Mouse (Mus musculus) liver, adult (tissue): ENCODE results near the gene Thada.
A peak's percentile ranks its signal among the peaks of the same experiment; 100 is the strongest.

Experiments
- GATA4 ChIP-seq: IDR thresholded peaks from 2 replicates; pipeline ENCODE4 v1.6.1; 2014; ENCODE audit warnings: mild to moderate bottlenecking, low read length; ENCODE audit not compliant: insufficient replicate concordance

Gene Thada

DNA sequence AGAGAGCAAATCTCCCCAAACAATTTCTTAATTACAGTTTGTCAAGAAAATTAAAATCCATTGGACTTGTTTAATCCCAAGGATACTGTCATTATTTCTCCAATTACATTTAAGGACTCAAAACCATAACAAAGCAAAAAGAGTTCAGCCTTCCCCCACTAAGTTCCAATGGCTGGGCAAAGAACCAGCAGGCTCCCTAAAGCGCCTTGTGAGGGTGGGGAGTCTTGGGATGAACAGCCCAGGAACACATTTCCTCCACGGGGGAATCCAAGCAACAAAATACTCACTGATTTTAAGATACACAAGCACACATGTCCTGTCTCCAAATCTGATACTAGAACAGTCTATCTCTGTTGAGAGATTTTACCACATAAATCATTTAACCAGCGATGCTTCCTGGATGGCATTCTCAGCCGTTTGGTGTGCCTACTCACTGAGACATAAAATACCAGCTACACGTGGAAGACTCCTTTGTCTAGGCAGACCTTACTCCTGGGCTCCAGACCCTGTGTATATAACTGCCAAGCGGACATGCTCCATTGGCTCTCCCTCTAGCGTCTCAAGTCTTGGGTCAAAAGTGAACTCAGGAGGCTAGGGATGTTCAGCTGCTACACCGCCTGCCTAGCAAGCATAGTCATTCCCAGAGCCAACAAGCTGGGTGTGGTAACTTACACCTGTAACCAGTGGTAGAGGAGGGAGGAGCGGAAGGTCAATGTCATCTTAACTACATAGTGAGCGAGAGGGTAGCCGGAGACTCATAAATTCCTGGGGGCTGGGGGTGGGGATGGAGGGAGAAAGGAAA is 97.6 kb downstream of the Thada start:
- no peak for TF ChIP-seq GATA4

DNA sequence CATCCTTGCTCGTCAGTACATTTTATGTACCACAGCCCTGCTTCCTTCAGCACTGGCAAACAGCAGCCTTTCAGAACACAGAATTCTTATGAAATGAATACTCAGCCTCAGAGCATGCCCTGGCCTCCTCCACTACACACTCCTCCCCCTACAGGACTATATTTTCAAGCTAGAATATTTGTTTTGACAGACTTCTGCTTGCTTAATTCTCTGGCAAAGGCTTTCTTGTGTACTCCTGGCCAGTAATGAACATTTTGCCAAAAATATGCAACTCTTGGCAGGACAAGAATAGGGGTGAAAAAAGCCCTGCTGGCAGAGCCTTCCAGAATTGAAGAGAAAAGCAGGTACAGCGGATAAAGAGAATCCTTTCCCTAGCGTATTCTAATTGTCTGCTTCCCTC is 98.3 kb downstream of the Thada start:
- TF ChIP-seq GATA4, result no peak

GRCm38 (mm10) chr17:84365791-84366301 is 100.2 kb downstream of the Thada start:
- no peak for TF ChIP-seq GATA4

DNA sequence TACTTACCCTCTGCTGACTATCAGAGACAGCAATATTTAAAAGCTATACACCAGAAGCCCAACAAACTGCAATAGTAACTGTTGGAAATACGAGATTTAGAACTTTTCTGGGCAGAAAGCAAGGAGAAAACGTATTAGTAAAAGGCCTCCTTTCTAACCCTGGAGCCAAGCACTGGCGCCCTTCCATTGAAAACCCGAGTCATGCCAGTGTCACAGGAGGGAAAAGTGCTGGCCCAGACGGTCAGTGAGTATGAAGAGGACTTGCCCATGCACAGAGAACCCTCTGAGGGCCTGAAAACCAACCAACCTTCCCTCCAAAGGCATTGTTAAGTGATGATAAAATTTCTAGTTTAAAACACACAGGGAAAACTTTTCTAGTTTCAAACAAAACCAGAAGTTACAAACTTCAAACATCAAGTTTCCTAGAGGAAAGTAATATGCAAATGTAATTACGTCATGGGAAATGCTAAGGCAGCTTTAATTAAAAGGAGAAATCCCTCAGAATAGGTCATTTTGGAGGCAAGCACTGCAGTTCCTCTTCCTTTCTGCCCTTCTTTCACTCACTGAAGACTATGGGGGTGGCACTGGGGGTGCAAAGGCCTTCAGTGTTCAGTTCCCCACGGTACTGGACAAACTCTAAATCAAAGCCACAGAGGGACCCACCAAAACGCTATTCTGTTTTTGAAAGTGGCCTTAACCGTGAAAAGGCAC is 100.8 kb downstream of the Thada start:
- TF ChIP-seq GATA4, result no peak

- peak; percentile 74; the same call in 1 of the 2 replicates for TF ChIP-seq GATA4
These were observed 102.6 kb downstream of the Thada start for GRCm38 (mm10) chr17:84363444-84363843.

- no peak for TF ChIP-seq GATA4
These were observed 103.3 kb downstream of the Thada start for GRCm38 (mm10) chr17:84362581-84363286.

DNA sequence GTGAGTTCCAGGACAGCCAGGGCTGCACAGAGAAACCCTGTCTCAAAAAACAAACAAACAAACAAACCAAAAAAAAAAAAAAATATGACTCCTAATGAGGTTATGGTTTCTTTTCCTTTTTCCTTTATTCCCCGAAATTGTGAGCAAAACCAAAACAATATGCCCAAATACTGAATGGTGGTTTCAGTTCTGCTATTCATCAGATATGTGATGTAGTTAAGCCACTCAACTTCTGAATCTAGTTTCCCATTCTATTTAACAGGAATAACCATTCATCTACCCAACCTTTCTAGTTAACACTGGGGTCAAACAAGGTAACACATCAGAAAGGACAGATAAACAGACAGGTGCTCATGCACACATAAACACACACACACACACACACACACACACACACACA is 105.0 kb downstream of the Thada start:
- TF ChIP-seq GATA4, result no peak

- TF ChIP-seq GATA4, result no peak
These were observed 106.2 kb downstream of the Thada start for GRCm38 (mm10) chr17:84359810-84360209.

- no peak for TF ChIP-seq GATA4
These were observed 106.9 kb downstream of the Thada start for GRCm38 (mm10) chr17:84358951-84359644.

GRCm38 (mm10) chr17:84357776-84358175 is 108.2 kb downstream of the Thada start:
- TF ChIP-seq GATA4, result no peak

DNA sequence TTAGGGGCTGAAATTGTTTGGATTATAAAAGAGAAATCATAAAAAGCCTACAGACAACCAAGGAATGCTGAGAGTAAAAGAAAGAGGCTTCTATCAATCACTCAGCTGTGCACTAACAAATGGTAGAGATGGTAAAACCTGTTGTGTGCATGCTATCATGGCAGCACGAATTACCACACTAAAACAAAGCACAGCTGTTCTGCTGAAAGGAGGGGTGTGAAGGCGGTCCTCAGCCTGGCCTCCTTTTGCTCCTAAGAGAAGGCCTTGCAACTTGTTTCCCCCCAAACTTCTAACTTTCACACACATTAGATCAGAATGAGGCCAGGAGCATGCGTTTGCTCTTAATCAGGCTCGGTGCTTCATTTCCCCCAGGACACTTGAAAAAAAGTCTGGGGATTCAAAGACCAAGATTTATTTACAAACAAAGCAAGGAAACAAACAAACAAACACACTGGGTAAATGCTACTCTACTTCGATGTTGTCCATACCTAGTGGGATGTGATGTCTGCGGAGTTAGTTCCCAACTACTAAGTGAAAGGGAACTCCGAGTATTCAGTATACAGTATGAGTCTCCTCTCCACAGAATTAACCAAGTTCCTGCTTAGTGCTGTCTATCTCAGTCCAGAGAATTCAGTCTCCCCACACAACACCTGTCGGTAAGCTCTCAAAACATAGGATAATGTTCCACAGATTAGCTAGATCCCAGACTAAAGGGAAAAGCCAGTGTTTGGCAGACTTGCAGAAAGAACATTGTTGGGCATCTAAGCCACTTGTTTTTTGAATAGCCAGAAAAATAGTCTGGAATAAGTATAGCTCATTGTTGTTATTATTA is 109.7 kb downstream of the Thada start:
- no peak for TF ChIP-seq GATA4

DNA sequence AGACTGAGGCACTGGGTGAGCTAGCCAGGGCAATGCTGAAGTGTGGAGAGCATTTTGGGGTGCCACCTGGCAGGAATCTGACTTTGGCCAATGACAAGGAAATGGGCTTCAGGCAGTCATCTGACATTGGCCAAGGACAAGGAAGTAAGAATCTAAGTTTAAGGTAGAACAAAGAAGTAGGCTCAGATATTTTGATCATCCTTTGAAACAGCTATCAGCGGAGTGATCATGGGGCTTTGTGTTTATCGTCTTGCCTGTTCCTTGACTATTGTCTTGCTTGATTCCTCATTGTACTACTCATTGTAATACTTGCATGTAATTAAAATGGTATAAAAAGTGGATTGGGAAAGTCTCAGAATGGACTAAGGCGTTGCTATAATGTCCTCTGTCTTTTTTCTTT is 111.0 kb downstream of the Thada start:
- no peak for TF ChIP-seq GATA4

DNA sequence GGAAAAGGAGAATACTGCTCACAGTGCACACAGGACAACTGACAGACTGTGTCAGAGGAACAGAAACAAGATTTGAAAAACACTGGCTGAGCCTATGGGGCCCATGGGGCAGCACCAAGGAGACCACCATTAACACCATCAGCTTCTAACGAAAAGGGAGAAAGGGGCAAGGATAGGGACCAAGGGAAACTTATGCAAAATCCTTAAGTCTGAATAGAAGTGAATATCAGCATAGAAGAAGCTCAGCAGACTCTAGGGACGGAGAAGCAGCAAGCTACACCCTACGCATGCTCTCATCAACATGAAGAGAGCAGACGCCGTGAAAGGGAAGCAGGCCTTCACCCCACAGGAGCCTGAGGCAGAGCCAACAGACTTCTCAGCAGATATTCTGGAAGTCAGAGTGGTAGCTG is 112.1 kb downstream of the Thada start:
- TF ChIP-seq GATA4, result no peak

GRCm38 (mm10) chr17:84353224-84353901 is 112.6 kb downstream of the Thada start:
- TF ChIP-seq GATA4, result no peak

- TF ChIP-seq GATA4, result no peak
These were observed 113.2 kb downstream of the Thada start for GRCm38 (mm10) chr17:84352790-84353154.
